Mouse (Mus musculus) neural tube, embryonic 13.5 days (tissue): ENCODE measurements around the gene Slc30a6. TPM values are rescaled to one million over a fixed set of nuclear protein-coding genes. Genes with fewer than 3 reads are reported as not detected.
"Not testable (repeated sequence)": the region's sequence is repeated elsewhere in the genome, so short reads cannot be mapped to it uniquely, and the experiment has no call there.

ENCODE experiments used
- ATAC-seq: fragments of 200-750 bp; cut with Nextera tagmentation; 2 replicates; pipeline ENCODE4 v1.8.0; 2017; ENCODE audit warnings: low read depth, mild to moderate bottlenecking, moderate TSS enrichment, moderate library complexity
- H3K27ac ChIP-seq: fragments of 300-500 bp; sonication (generic); replicated peaks from 2 replicates; pipeline ENCODE4 v1.5.1; 2015; ENCODE audit warnings: moderate library complexity, mild to moderate bottlenecking, inconsistent platforms
- H3K27me3 ChIP-seq: fragments of 300-500 bp; sonication (generic); 2 replicates; pipeline ENCODE4 v1.6.1; 2015; ENCODE audit warnings: mild to moderate bottlenecking, inconsistent platforms
- H3K36me3 ChIP-seq: fragments of 300-500 bp; sonication (generic); 2 replicates; pipeline ENCODE4 v1.6.1; 2015; ENCODE audit warnings: mild to moderate bottlenecking, inconsistent platforms
- H3K4me1 ChIP-seq: fragments of 300-500 bp; sonication (generic); replicated peaks from 2 replicates; pipeline ENCODE4 v1.6.1; 2015; ENCODE audit warnings: inconsistent platforms
- H3K4me2 ChIP-seq: fragments of 300-500 bp; sonication (generic); 2 replicates; pipeline ENCODE4 v1.6.1; 2015; ENCODE audit warnings: inconsistent platforms, mild to moderate bottlenecking, moderate library complexity
- H3K4me3 ChIP-seq: fragments of 300-500 bp; sonication (generic); 2 replicates; pipeline ENCODE4 v1.5.1; 2015; ENCODE audit warnings: mild to moderate bottlenecking, inconsistent platforms
- H3K9ac ChIP-seq: fragments of 300-500 bp; sonication (generic); 2 replicates; pipeline ENCODE4 v1.6.1; 2015; ENCODE audit warnings: moderate library complexity, mild to moderate bottlenecking, inconsistent platforms
- H3K9me3 ChIP-seq: fragments of 300-500 bp; sonication (generic); 2 replicates; pipeline ENCODE4 v1.6.1; 2016; ENCODE audit warnings: inconsistent platforms
- WGBS: fragments of 180-500 bp; shearing (Covaris S2); methylation state at CpG from one replicate; pipeline ENCODE4 v1.1.7; 2015; 5-methylcytosine and 5-hydroxymethylcytosine counted together
- polyA plus RNA-seq: library from polyadenylated mRNA; unstranded; fragments of >200 nt; fragmentation: Nextera tagmentation; extraction: Ambion mirVana; gene quantifications from 2 replicates; pipeline ENCODE4 v1.2.1, GENCODE M21; 2015

The Slc30a6 gene
- polyA plus RNA-seq, 1 experiment from 2014 or later = 31.2 TPM

GRCm38 (mm10) chr17:74454660-74455059, 59.3 kb downstream of the Slc30a6 start:
- Histone ChIP-seq H3K4me3 (no peak overlapping the region), H3K4me2 (no peak overlapping the region), H3K27ac (no peak overlapping the region), H3K4me1 (no peaks in the 10 kb centered on the region), H3K27me3 (no peaks in the 10 kb centered on the region), H3K9me3 (no peaks in the 10 kb centered on the region), H3K36me3 (no peaks in the 10 kb centered on the region), H3K9ac (no peak overlapping the region)
- ATAC-seq = no peak
- WGBS = 83% methylated on average over 1 of the region's 1 CpGs

- Histone ChIP-seq H3K27ac (no peak overlapping the region), H3K9me3 (no peaks in the 10 kb centered on the region), H3K27me3 (no peaks in the 10 kb centered on the region), H3K4me2 (no peak overlapping the region), H3K4me1 (no peaks in the 10 kb centered on the region), H3K4me3 (no peak overlapping the region), H3K36me3 (no peaks in the 10 kb centered on the region), H3K9ac (no peak overlapping the region)
- WGBS = 89% methylated on average over 4 of the region's 4 CpGs
- no peak for ATAC-seq
These were observed 60.0 kb downstream of the Slc30a6 start for GRCm38 (mm10) chr17:74455426-74455825.

- Histone ChIP-seq H3K27ac (no peak overlapping the region), H3K36me3 (no peaks in the 10 kb centered on the region), H3K4me1 (no peaks in the 10 kb centered on the region), H3K4me3 (no peak overlapping the region), H3K9me3 (no peaks in the 10 kb centered on the region), H3K9ac (no peak overlapping the region), H3K4me2 (no peak overlapping the region), H3K27me3 (no peaks in the 10 kb centered on the region)
- no peak for ATAC-seq
- 95% methylated on average over 5 of the region's 5 CpGs for WGBS
These were observed 61.4 kb downstream of the Slc30a6 start for GRCm38 (mm10) chr17:74456825-74457224.

GRCm38 (mm10) chr17:74457972-74458677, 62.7 kb downstream of the Slc30a6 start:
- no peaks in the 10 kb centered on the region for H3K27me3 ChIP-seq
- no peak overlapping the region for H3K9ac ChIP-seq
- H3K4me3 ChIP-seq = no peak overlapping the region
- H3K4me1 ChIP-seq = no peaks in the 10 kb centered on the region
- H3K4me2 ChIP-seq = no peak overlapping the region
- WGBS = 78% methylated on average over 10 of the region's 10 CpGs
- no peaks in the 10 kb centered on the region for H3K9me3 ChIP-seq
- no peak for ATAC-seq
- no peaks in the 10 kb centered on the region for H3K36me3 ChIP-seq
- no peak overlapping the region for H3K27ac ChIP-seq

- H3K36me3 ChIP-seq = no peaks in the 10 kb centered on the region
- whole genome bisulfite sequencing = 50% methylated on average over 8 of the region's 8 CpGs
- H3K9ac ChIP-seq = no peak within 1 kb of the TSS
- ATAC-seq = no peak
- H3K4me2 ChIP-seq = no peak within 1 kb of the TSS
- H3K4me1 ChIP-seq = no peaks in the 10 kb centered on the region
- H3K27ac ChIP-seq = no peak within 1 kb of the TSS
- H3K27me3 ChIP-seq = no peaks in the 10 kb centered on the region
- H3K9me3 ChIP-seq = no peaks in the 10 kb centered on the region
- no peak within 1 kb of the TSS for H3K4me3 ChIP-seq
These were observed 63.5 kb downstream of the Slc30a6 start, which contains the start of gene Nlrc4 for GRCm38 (mm10) chr17:74458711-74459408. TSS of gene Nlrc4 (minus strand) at chr17:74459142.

- H3K27me3 ChIP-seq = no peaks in the 10 kb centered on the region
- no peaks in the 10 kb centered on the region for H3K36me3 ChIP-seq
- no peaks in the 10 kb centered on the region for H3K9me3 ChIP-seq
- no peaks in the 10 kb centered on the region for H3K4me1 ChIP-seq
- no peak overlapping the region for H3K4me3 ChIP-seq
- no peak for ATAC-seq
- no peak overlapping the region for H3K27ac ChIP-seq
- H3K9ac ChIP-seq = no peak overlapping the region
- H3K4me2 ChIP-seq = no peak overlapping the region
These were observed 68.1 kb downstream of the Slc30a6 start for GRCm38 (mm10) chr17:74463510-74463909.

GRCm38 (mm10) chr17:74467981-74468380, 72.6 kb downstream of the Slc30a6 start:
- H3K27ac ChIP-seq, H3K9ac ChIP-seq, H3K36me3 ChIP-seq, H3K27me3 ChIP-seq, H3K4me2 ChIP-seq, H3K9me3 ChIP-seq, H3K4me3 ChIP-seq, ATAC-seq, H3K4me1 ChIP-seq: not testable (repeated sequence)
- 81% methylated on average over 2 of the region's 2 CpGs for WGBS

GRCm38 (mm10) chr17:74470133-74470532, 74.7 kb downstream of the Slc30a6 start:
- not testable (repeated sequence) for H3K9me3 ChIP-seq, H3K9ac ChIP-seq, H3K4me1 ChIP-seq, ATAC-seq, H3K36me3 ChIP-seq, H3K4me2 ChIP-seq, H3K4me3 ChIP-seq, H3K27me3 ChIP-seq, H3K27ac ChIP-seq
- 79% methylated on average over 6 of the region's 6 CpGs for WGBS

Other genes with a start within 250 kb of the Slc30a6 start
- 64.8 and 67.3 TPM in 2 replicates for gene Memo1, start 100.1 kb upstream of the Slc30a6 start, polyA plus RNA-seq
- 228 and 239 TPM in 2 replicates for gene Dpy30, start 71.7 kb upstream of the Slc30a6 start, polyA plus RNA-seq
- gene Spast, start 56.6 kb upstream of the Slc30a6 start, polyA plus RNA-seq = 36.8 and 38.4 TPM in 2 replicates
- gene Nlrc4, start 63.5 kb downstream of the Slc30a6 start, polyA plus RNA-seq = 0.33 and 0.44 TPM in 2 replicates
- 64.6 and 67.3 TPM in 2 replicates for gene Yipf4, start 93.9 kb downstream of the Slc30a6 start, polyA plus RNA-seq
- 95.3 and 99.1 TPM in 2 replicates for gene Birc6, start 132.7 kb downstream of the Slc30a6 start, polyA plus RNA-seq